Comparison of ENCODE assay signal across 13 mouse cellular contexts in the genomic region with DNA sequence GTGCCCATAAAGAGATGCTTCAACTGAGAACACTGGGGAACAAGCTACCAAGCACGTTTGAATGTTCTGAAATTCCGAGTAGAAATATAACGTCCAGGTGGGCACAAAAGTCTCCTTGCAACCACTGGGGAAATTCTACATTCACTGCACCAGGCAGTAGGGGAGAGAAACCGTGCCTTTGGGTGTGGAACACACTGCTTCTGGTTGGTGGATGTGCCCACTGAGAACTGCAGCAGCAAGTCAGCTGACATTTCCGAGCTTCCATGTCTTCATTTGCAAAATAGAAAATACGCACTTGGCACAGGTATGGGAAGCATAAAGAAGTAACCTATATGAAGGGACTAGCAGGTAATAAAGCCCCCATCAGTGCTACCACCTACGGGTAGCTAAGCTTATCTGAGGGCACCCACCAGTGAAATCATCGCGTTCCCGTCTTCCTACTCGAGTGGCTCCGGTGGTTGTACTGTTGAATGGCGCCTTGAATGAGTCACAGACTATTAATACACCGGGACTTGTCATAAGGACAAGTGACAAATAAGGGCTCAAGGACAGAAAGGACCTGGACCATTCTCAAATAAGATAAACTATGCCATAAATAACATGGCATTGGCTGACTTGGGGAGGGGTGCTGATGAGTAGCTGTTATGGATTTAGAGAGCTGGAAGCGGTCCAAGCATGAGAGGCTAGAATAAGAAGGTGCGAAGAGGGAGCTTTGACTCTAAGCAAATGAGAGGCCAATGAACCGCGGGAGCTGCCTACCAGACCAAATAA.
A peak's percentile ranks its signal among the peaks of the same experiment; 100 is the strongest.
DNase-seq lines count a peak whose midpoint lies in the region; ATAC-seq and TF ChIP-seq lines count a peak whose summit lies in the region.
"Had no signal": no experiment of that assay in that cellular context is flagged by ENCODE, and none has a peak within 500 bp of the region (broad histone marks: within the 10 kb centered on the region; RNA-seq: fewer than 3 reads in every experiment).

No protein-coding gene starts in this region.

- no peak for TF ChIP-seq POLR2A in kidney, adult 2 months (IDR thresholded peaks at IDR 0.05; ENCODE audit: low read depth, low read length)

- H3K4me2 ChIP-seq in lung, embryonic 14.5 days = no peak overlapping the region
- H3K4me2 ChIP-seq in heart, embryonic 15.5 days = peak overlapping the region; percentile 45

- no peaks in the 10 kb centered on the region for H3K9me3 ChIP-seq in lung, embryonic 14.5 days (ENCODE audit: low read depth, low read length)
- no peaks in the 10 kb centered on the region for H3K9me3 ChIP-seq in heart, embryonic 15.5 days (replicated peaks)

- WGBS in lung, embryonic 14.5 days = 69% methylated on average over 18 of the region's 18 CpGs
- 42% methylated on average over 18 of the region's 18 CpGs for WGBS in heart, embryonic 15.5 days
- 80% methylated on average over 18 of the region's 18 CpGs for WGBS in kidney, adult 2 months

- no peaks in the 10 kb centered on the region for H3K4me1 ChIP-seq in lung, embryonic 14.5 days (ENCODE audit: insufficient read depth)
- H3K4me1 ChIP-seq in heart, embryonic 15.5 days (replicated peaks) = peaks cover 19% of the 10 kb centered on the region
- no peaks in the 10 kb centered on the region for H3K4me1 ChIP-seq in kidney, adult 2 months (ENCODE audit: control insufficient read depth, insufficient read depth, low read length)

- intact Hi-C loops in left cerebral cortex, postnatal 36 days (cut with DNase I) = loop anchor here (5.0 to 10.0 kb wide), 2 partner anchors 125 to 212 kb away; a partner anchor contains a TSS

- no peaks in the 10 kb centered on the region for H3K36me3 ChIP-seq in lung, embryonic 14.5 days (ENCODE audit: insufficient read depth)
- H3K36me3 ChIP-seq in heart, embryonic 15.5 days = no peaks in the 10 kb centered on the region
- no peaks in the 10 kb centered on the region for H3K36me3 ChIP-seq in kidney, adult 2 months (ENCODE audit: control insufficient read depth, insufficient read depth, low read length)

- no peak overlapping the region for H3K9ac ChIP-seq in lung, embryonic 14.5 days
- H3K9ac ChIP-seq in heart, embryonic 15.5 days = 0 out of 2 replicates have a peak overlapping the region, but pooled peaks have one; percentile 20

- DNase-seq in lung, embryonic 14.5 days = peak; percentile 12
- no peak for DNase-seq in lung, postnatal 14 days
- DNase-seq in adrenal gland, postnatal 36 days = peak; percentile 48 to 70
- DNase-seq in left cerebral cortex, postnatal 36 days (ENCODE audit: low spot score in 2 of 2) = peak; percentile 40 to 41
- no peak for DNase-seq in kidney, postnatal 10 days
- DNase-seq in kidney, adult 11 months = no peak
- no peak for DNase-seq in kidney, adult 2 months
- DNase-seq: cerebellum, adult 11 months; gastrocnemius, postnatal 25 days; thymus, postnatal 36 days had no signal

- no peak overlapping the region for H3K4me3 ChIP-seq in lung, embryonic 14.5 days (ENCODE audit: low read depth, low read length)
- peak overlapping the region; percentile 25; the same call in 1 of the 2 replicates for H3K4me3 ChIP-seq in heart, embryonic 15.5 days
- H3K4me3 ChIP-seq in kidney, adult 2 months (ENCODE audit: insufficient read depth, low read depth, low read length) = no peak overlapping the region

- H3K27ac ChIP-seq in lung, embryonic 14.5 days (ENCODE audit: low read depth) = no peak overlapping the region
- peak overlapping the region; percentile 92 for H3K27ac ChIP-seq in heart, embryonic 15.5 days
- no peak overlapping the region for H3K27ac ChIP-seq in kidney, adult 2 months (ENCODE audit: insufficient read depth, low read depth, low read length)
- H3K27ac ChIP-seq: macrophage had no signal

- no peak for ATAC-seq in lung, embryonic 14.5 days (ENCODE audit: insufficient read depth)
- peak; percentile 95 for ATAC-seq in heart, embryonic 15.5 days (replicated peaks; ENCODE audit: insufficient number of reproducible peaks, insufficient read depth, low FRiP score, low read depth)
- ATAC-seq: intestine, embryonic 16.5 days had no signal

- H3K27me3 ChIP-seq in lung, embryonic 14.5 days (ENCODE audit: insufficient read depth, low read length) = no peaks in the 10 kb centered on the region
- no peaks in the 10 kb centered on the region for H3K27me3 ChIP-seq in heart, embryonic 15.5 days
- no peaks in the 10 kb centered on the region for H3K27me3 ChIP-seq in kidney, adult 2 months (replicated peaks; ENCODE audit: control insufficient read depth, insufficient read depth, low read length)

- no peak for TF ChIP-seq CTCF in lung, embryonic 14.5 days (IDR thresholded peaks at IDR 0.05; ENCODE audit: low read depth)
- no peak for TF ChIP-seq CTCF in kidney, adult 2 months (conservative IDR thresholded peaks at IDR 0.05; ENCODE audit: insufficient read depth, insufficient read length, low read depth, low read length)

Comparison
In these comparisons a context has a peak if more than half of its experiments do, and no peak if none do; other contexts are left out.
1. DNase-seq: peak in lung, embryonic 14.5 days (single experiment), adrenal gland, postnatal 36 days (2 of 2) and left cerebral cortex, postnatal 36 days (2 of 2); none in lung, postnatal 14 days (single experiment), kidney, postnatal 10 days (single experiment), kidney, adult 11 months (single experiment) and kidney, adult 2 months (single experiment).